Mouse (Mus musculus) forebrain, embryonic 12.5 days (tissue): ENCODE measurements at regions not wholly inside any gene's neighbourhood (a gene's known extent, or its start where the extent isn't known, plus 50 kb on each side); places are given as distances from the start of the nearest gene placed in this dataset.

Experiments used
- ATAC-seq: fragments of 200-750 bp; cut with Nextera tagmentation; 2 replicates; pipeline ENCODE4 v1.8.0; 2017; ENCODE audit warnings: moderate TSS enrichment; ENCODE audit not compliant: low FRiP score
- H3K27ac ChIP-seq: fragments of 300-500 bp; sonication (generic); 2 replicates; pipeline ENCODE4 v1.5.1; 2016; ENCODE audit warnings: mild to moderate bottlenecking
- H3K27me3 ChIP-seq: fragments of 300-500 bp; sonication (generic); 2 replicates; pipeline ENCODE4 v1.6.1; 2016; ENCODE audit warnings: mild to moderate bottlenecking
- H3K36me3 ChIP-seq: fragments of 300-500 bp; sonication (generic); replicated peaks from 2 replicates; pipeline ENCODE4 v1.6.1; 2016; ENCODE audit warnings: mild to moderate bottlenecking
- H3K4me1 ChIP-seq: fragments of 300-500 bp; sonication (generic); 2 replicates; pipeline ENCODE4 v1.6.1; 2016
- H3K4me2 ChIP-seq: fragments of 300-500 bp; sonication (generic); 2 replicates; pipeline ENCODE4 v1.6.1; 2016; ENCODE audit warnings: mild to moderate bottlenecking, moderate library complexity
- H3K4me3 ChIP-seq: fragments of 300-500 bp; sonication (generic); replicated peaks from 2 replicates; pipeline ENCODE4 v1.5.1; 2016; ENCODE audit warnings: mild to moderate bottlenecking
- H3K9ac ChIP-seq: fragments of 300-500 bp; sonication (generic); 2 replicates; pipeline ENCODE4 v1.6.1; 2016; ENCODE audit warnings: mild to moderate bottlenecking
- H3K9me3 ChIP-seq: fragments of 300-500 bp; sonication (generic); 2 replicates; pipeline ENCODE4 v1.6.1; 2016
- WGBS: fragments of 180-500 bp; shearing (Covaris S2); methylation state at CpG from one replicate; pipeline ENCODE4 v1.1.7; 2016; 5-methylcytosine and 5-hydroxymethylcytosine counted together

DNA sequence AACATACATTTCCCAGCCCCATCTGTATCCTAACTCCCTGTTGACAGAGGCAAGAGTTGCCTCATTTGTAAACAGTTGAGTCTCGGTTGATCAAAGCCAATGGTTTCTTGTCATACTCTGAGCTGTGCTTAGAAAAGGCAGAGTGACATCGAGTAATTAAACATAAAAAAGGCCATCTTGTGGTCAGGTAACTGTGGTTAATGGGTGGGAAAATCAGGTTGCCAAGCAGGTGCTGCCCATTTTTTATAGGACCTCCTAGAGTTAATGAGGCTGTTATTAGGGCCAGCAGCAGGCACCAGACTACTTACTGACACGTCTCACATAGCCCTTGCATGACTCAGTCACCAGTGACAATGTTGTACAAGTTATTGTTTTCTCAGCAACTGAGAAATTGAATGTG is 130.7 kb upstream of the Cxxc4 start:
- no peaks in the 10 kb centered on the region for H3K36me3 ChIP-seq
- H3K27ac ChIP-seq = no peak overlapping the region
- no peaks in the 10 kb centered on the region for H3K4me1 ChIP-seq
- no peak overlapping the region for H3K4me3 ChIP-seq
- H3K4me2 ChIP-seq = no peak overlapping the region
- ATAC-seq = peak; percentile 36; the same call in 1 of the 2 replicates
- no peaks in the 10 kb centered on the region for H3K27me3 ChIP-seq
- WGBS = 60% methylated on average over 3 of the region's 3 CpGs
- H3K9ac ChIP-seq = no peak overlapping the region
- no peaks in the 10 kb centered on the region for H3K9me3 ChIP-seq

DNA sequence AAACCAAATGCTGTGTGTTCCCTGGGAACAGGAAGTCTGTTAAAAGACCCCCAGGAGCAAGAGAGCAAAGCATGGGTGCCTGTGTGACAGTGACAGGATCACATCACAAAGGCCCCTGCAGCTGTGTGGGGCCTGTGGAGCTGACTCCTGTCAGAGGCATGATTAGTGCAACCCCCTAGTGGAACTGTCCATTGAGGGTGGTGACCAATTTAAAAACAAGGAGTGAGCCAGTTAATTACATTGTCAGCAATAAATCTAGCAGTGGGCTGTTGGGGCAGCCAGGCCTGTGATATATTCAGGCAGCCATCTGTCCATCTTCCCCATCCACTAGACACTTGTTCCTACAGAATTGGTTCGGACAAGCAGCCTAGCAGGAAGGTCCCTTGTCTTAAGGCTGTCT is 121.8 kb upstream of the Cxxc4 start:
- H3K36me3 ChIP-seq = no peaks in the 10 kb centered on the region
- no peak overlapping the region for H3K27ac ChIP-seq
- H3K9me3 ChIP-seq = no peaks in the 10 kb centered on the region
- H3K27me3 ChIP-seq = no peaks in the 10 kb centered on the region
- H3K9ac ChIP-seq = no peak overlapping the region
- 20% methylated on average over 1 of the region's 1 CpGs for WGBS
- peaks cover 9% of the 10 kb centered on the region for H3K4me1 ChIP-seq
- peak; percentile 75 for ATAC-seq
- no peak overlapping the region for H3K4me2 ChIP-seq
- H3K4me3 ChIP-seq = no peak overlapping the region

DNA sequence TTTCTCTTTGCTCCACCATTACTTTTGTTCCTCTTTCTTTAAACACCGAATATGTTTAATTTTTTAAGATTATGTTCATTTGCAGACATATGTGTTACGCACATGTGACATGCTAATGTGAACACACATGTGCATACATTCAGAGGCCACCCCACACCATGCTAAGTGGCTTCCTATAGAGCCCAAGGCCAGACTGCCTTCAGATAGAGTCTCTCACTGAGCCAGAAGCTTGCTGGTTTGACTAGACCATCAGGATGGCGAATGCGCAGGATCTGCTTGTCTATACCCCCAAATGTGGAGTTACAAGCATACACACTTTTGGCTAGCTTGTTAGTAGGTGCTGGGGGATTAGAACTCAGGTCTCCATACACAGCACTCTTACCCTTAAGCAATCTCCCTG is 121.3 kb upstream of the Cxxc4 start:
- Histone ChIP-seq H3K9ac (no peak overlapping the region), H3K36me3 (no peaks in the 10 kb centered on the region), H3K27ac (no peak overlapping the region), H3K4me3 (no peak overlapping the region), H3K27me3 (no peaks in the 10 kb centered on the region), H3K9me3 (no peaks in the 10 kb centered on the region), H3K4me2 (no peak overlapping the region), H3K4me1 (peaks cover 9% of the 10 kb centered on the region)
- no peak for ATAC-seq
- 93% methylated on average over 4 of the region's 4 CpGs for WGBS

- H3K9me3 ChIP-seq = no peaks in the 10 kb centered on the region
- 69% methylated on average over 4 of the region's 4 CpGs for WGBS
- no peak overlapping the region for H3K9ac ChIP-seq
- ATAC-seq = no peak
- peaks cover 9% of the 10 kb centered on the region for H3K4me1 ChIP-seq
- H3K4me3 ChIP-seq = no peak overlapping the region
- H3K36me3 ChIP-seq = no peaks in the 10 kb centered on the region
- no peaks in the 10 kb centered on the region for H3K27me3 ChIP-seq
- no peak overlapping the region for H3K4me2 ChIP-seq
- H3K27ac ChIP-seq = no peak overlapping the region
Measured at GRCm38 (mm10) chr3:134118898-134119297, 117.4 kb upstream of the Cxxc4 start.

DNA sequence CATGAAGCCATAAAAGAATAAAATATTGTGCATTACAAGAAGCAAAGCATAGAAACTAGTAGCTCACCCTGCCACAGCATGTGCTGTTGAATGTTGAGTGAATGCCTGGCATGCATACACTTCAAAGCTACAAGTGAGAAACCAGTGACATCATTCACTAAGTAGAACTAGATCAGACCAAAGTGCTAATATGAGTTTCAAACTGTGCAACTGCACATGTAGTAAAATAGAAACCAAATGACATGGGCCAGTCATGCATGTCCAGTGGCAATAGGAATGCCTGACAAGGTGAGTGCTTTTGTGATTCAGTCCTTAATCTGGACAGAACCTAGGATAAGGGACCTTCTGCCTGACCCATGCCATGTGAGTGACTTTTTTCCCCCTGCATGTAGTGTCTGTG is 111.3 kb upstream of the Cxxc4 start:
- no peaks in the 10 kb centered on the region for H3K4me1 ChIP-seq
- H3K4me3 ChIP-seq = no peak overlapping the region
- no peak overlapping the region for H3K4me2 ChIP-seq
- H3K9ac ChIP-seq = no peak overlapping the region
- no peaks in the 10 kb centered on the region for H3K9me3 ChIP-seq
- H3K27ac ChIP-seq = no peak overlapping the region
- H3K36me3 ChIP-seq = no peaks in the 10 kb centered on the region
- H3K27me3 ChIP-seq = no peaks in the 10 kb centered on the region
- no peak for ATAC-seq

GRCm38 (mm10) chr3:134130412-134130811 is 105.9 kb upstream of the Cxxc4 start:
- Histone ChIP-seq H3K36me3 (no peaks in the 10 kb centered on the region), H3K27ac (no peak overlapping the region), H3K9me3 (no peaks in the 10 kb centered on the region), H3K4me2 (no peak overlapping the region), H3K4me3 (no peak overlapping the region), H3K27me3 (no peaks in the 10 kb centered on the region), H3K9ac (no peak overlapping the region), H3K4me1 (0 out of 2 replicates have a peak, but pooled peaks cover 3% of the 10 kb centered on the region)
- ATAC-seq = peak; percentile 68; the same call in 1 of the 2 replicates
- 21% methylated on average over 3 of the region's 3 CpGs for WGBS

GRCm38 (mm10) chr3:134145251-134145650 is 91.0 kb upstream of the Cxxc4 start:
- H3K27ac ChIP-seq = no peak overlapping the region
- no peak overlapping the region for H3K4me3 ChIP-seq
- no peaks in the 10 kb centered on the region for H3K9me3 ChIP-seq
- no peak for ATAC-seq
- H3K27me3 ChIP-seq = no peaks in the 10 kb centered on the region
- no peak overlapping the region for H3K9ac ChIP-seq
- peaks cover 19% of the 10 kb centered on the region for H3K4me1 ChIP-seq
- H3K4me2 ChIP-seq = no peak overlapping the region; the same call in 1 of the 2 replicates
- 47% methylated on average over 7 of the region's 7 CpGs for WGBS
- H3K36me3 ChIP-seq = no peaks in the 10 kb centered on the region

DNA sequence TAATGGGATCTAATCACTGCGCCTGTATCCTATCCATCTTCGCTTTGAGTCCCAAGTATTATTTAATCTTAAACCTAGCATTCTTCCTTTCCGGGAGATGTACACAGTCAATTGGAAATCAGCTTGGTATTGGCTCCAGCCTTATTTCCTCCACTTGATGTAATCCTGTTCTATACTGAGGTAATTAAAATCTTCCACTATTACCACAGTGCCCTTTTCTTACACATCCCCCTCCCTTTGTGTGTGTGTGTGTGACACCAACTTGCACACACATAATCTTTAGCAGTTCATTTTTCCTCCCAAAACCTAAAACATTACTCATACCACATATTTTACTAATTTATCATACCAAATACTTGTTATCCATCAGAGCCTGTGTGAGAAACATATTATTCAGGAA is 90.3 kb upstream of the Cxxc4 start:
- Histone ChIP-seq H3K36me3 (no peaks in the 10 kb centered on the region), H3K4me3 (no peak overlapping the region), H3K27me3 (no peaks in the 10 kb centered on the region), H3K27ac (0 out of 2 replicates have a peak overlapping the region, but pooled peaks have one; percentile 42), H3K4me1 (peaks cover 19% of the 10 kb centered on the region), H3K9ac (no peak overlapping the region), H3K4me2 (no peak overlapping the region), H3K9me3 (no peaks in the 10 kb centered on the region)
- WGBS = 51% methylated on average over 3 of the region's 3 CpGs
- ATAC-seq = peak; percentile 62

DNA sequence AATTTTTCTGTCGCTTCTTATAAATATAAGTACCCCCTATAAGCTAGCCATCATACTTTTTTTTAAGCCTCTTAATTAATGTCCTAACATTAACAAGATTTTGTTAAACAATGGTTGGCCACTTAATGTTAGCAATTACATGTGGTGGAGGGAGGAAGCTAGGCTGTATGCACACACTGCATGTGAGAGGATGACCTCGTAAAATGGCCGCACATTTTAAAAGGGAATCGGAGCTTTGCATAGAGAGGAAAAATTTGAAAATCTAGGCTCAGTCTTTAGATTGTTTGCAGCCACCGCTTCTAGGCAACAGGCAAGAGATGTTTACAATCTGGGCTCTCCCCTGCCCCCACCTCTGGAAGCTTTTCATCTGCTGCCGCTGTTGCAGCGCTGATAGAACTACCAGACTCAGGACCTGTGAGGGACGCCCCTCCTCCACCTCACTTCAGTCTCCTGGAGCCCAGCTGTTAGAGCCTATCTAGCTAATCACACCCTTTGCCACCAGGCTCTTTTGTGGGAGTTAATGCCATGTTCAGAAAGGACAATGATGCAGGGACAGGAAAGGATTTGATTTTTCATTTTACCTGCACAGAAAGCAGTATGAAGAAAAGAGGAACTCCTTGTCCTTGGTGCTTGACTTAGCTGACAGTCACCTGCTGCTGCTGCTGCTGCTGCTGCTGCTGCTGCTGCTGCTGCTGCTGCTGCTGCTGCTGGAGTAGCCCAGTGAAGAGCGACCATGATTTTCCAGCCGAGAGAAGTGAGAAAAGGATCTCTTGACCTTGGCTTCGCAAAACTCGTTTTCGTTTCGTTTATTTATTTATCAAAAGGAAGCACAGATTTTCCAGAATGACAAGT is 89.7 kb upstream of the Cxxc4 start:
- peak overlapping the region; percentile 46 for H3K4me2 ChIP-seq
- WGBS = 9% methylated on average over 14 of the region's 14 CpGs
- H3K9me3 ChIP-seq = no peaks in the 10 kb centered on the region
- H3K36me3 ChIP-seq = no peaks in the 10 kb centered on the region
- ATAC-seq = peak; percentile 96
- H3K9ac ChIP-seq = no peak overlapping the region
- no peaks in the 10 kb centered on the region for H3K27me3 ChIP-seq
- peaks cover 19% of the 10 kb centered on the region for H3K4me1 ChIP-seq
- H3K27ac ChIP-seq = peak overlapping the region; percentile 83
- H3K4me3 ChIP-seq = peak overlapping the region; percentile 21

DNA sequence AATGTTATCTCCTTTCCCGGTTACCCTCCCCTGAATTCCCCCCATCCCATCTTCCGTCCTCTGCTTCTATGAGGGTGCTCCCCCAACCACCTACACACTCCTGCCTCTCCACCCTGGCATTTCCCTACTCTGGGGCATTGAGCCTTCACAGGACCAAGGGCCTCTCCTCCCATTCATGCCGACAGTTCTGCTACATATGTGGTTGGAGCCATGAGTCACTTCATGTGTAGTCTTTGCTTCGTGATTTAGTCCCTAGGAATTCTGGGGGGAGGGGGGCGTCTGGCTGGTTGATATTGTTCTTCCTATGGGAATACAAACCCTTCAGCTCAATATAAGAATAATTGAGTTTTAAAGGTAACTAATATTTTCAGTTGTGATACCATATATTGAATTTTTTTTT is 74.0 kb upstream of the Cxxc4 start:
- Histone ChIP-seq H3K27me3 (no peaks in the 10 kb centered on the region), H3K9ac (no peak overlapping the region), H3K9me3 (no peaks in the 10 kb centered on the region), H3K36me3 (no peaks in the 10 kb centered on the region), H3K27ac (no peak overlapping the region), H3K4me1 (no peaks in the 10 kb centered on the region), H3K4me3 (no peak overlapping the region), H3K4me2 (no peak overlapping the region)
- no peak for ATAC-seq
- WGBS = 83% methylated on average over 5 of the region's 5 CpGs

GRCm38 (mm10) chr3:134169922-134170321 is 66.4 kb upstream of the Cxxc4 start:
- no peaks in the 10 kb centered on the region for H3K36me3 ChIP-seq
- 57% methylated on average over 1 of the region's 1 CpGs for WGBS
- ATAC-seq = no peak

GRCm38 (mm10) chr3:134172357-134172756 is 63.9 kb upstream of the Cxxc4 start:
- H3K9me3 ChIP-seq = no peaks in the 10 kb centered on the region
- no peak for ATAC-seq
- no peaks in the 10 kb centered on the region for H3K27me3 ChIP-seq
- H3K36me3 ChIP-seq = no peaks in the 10 kb centered on the region
- H3K4me2 ChIP-seq = no peak overlapping the region
- no peak overlapping the region for H3K27ac ChIP-seq
- no peak overlapping the region for H3K4me3 ChIP-seq
- 42% methylated on average over 3 of the region's 3 CpGs for WGBS
- no peak overlapping the region for H3K9ac ChIP-seq
- no peaks in the 10 kb centered on the region for H3K4me1 ChIP-seq

More at GRCm38 (mm10) chr3:134169922-134170321, 66.4 kb upstream of the Cxxc4 start:
- no peaks in the 10 kb centered on the region for H3K4me1 ChIP-seq
- H3K27ac ChIP-seq = no peak overlapping the region
- H3K9ac ChIP-seq = no peak overlapping the region
- H3K4me3 ChIP-seq = no peak overlapping the region
- no peaks in the 10 kb centered on the region for H3K9me3 ChIP-seq
- no peaks in the 10 kb centered on the region for H3K27me3 ChIP-seq
- no peak overlapping the region for H3K4me2 ChIP-seq

DNA sequence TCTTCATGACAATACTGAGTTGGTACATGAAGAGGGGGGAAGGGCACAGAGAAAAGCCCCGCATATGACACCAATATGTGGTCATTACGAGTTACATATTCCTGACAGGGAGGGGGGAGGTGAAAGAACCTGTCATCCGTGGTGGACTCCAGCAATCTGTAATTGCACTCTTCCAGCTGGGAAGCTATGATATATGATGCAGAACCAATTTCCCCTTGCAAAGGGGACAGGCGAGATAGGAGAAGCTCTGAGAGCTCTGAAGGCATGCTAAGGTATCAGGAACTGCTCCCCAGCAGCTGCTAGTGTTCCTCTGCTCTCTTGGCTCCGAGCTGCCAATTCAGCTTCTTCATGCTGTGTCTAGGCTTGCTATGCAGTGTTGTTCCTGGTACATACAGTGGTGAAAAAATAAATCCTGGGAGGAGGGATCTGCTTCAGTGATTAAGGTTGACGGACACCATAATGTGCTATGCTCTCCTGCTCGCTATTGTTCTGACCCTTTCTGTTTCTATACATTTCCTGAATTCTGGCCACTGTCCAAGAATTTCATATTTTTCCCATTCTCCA is 57.7 kb upstream of the Cxxc4 start:
- WGBS = 80% methylated on average over 7 of the region's 7 CpGs
- Histone ChIP-seq H3K9ac (no peak overlapping the region), H3K27ac (no peak overlapping the region), H3K36me3 (no peaks in the 10 kb centered on the region), H3K4me2 (no peak overlapping the region), H3K4me3 (no peak overlapping the region), H3K27me3 (no peaks in the 10 kb centered on the region), H3K9me3 (no peaks in the 10 kb centered on the region), H3K4me1 (no peaks in the 10 kb centered on the region)
- peak; percentile 33; the same call in 1 of the 2 replicates for ATAC-seq
